ENCODE assay signal across 21 mouse cellular contexts in the genomic region with DNA sequence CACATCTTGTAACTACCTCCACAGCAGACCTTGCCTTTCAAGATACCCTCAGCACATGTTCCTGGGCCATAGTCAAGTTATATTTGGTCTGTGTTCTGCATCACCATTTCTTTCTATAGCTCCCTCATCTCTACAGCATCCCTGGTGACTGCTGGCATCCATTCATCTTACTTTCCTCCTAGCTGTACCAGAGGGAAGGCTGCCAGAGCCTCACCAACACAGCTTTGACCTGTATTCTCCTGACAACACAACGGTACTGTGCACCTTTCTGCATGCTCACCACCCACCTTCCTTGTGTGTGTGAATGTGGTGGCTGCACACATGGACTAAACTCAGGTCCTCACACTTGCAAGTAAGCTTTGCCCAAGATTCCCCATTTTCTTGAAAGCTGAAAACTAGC. TPM values are rescaled to one million over a fixed set of nuclear protein-coding genes. Genes with fewer than 3 reads are reported as not detected.
DNase-seq lines count a peak whose midpoint lies in the region; ATAC-seq and TF ChIP-seq lines count a peak whose summit lies in the region.
"Had no signal": no experiment of that assay in that cellular context is flagged by ENCODE, and none has a peak within 500 bp of the region (broad histone marks: within the 10 kb centered on the region; RNA-seq: fewer than 3 reads in every experiment).

No protein-coding gene starts in this region.

- intact Hi-C loops in left cerebral cortex, adult 2 months (cut with DNase I) = no loop called here
- intact Hi-C loops in left cerebral cortex, postnatal 36 days (cut with DNase I) = no loop called here

- no peak overlapping the region for H3K27ac ChIP-seq in left cerebral cortex, adult 2 months
- H3K27ac ChIP-seq in stomach, postnatal 0 days (replicated peaks) = no peak overlapping the region
- H3K27ac ChIP-seq: forebrain, embryonic 15.5 days; heart, embryonic 15.5 days; hindbrain, embryonic 15.5 days; intestine, embryonic 15.5 days had no signal

- H3K9ac ChIP-seq in stomach, postnatal 0 days (ENCODE audit: low read length) = no peak overlapping the region
- H3K9ac ChIP-seq: forebrain, embryonic 15.5 days; heart, embryonic 15.5 days; hindbrain, embryonic 15.5 days; intestine, embryonic 15.5 days had no signal

- H3K4me3 ChIP-seq in left cerebral cortex, adult 2 months = no peak overlapping the region
- H3K4me3 ChIP-seq in stomach, postnatal 0 days (ENCODE audit: low read depth, low read length) = no peak overlapping the region
- H3K4me3 ChIP-seq: forebrain, embryonic 15.5 days; heart, embryonic 15.5 days; hindbrain, embryonic 15.5 days; intestine, embryonic 15.5 days had no signal

- WGBS in stomach, postnatal 0 days = 96% methylated on average over 1 of the region's 1 CpGs

- DNase-seq in left cerebral cortex, adult 2 months (ENCODE audit: extremely low spot score in 1 of 2, low spot score in 2 of 2) = peak; percentile 10 to 25
- DNase-seq in left cerebral cortex, adult 8-10 months (ENCODE audit: low spot score in 2 of 2) = no peak
- peak; percentile 32 for DNase-seq in cerebellum, adult 11 months
- DNase-seq in cerebellum, adult 8-10 months = peak; percentile 56
- peak; percentile 54 to 63 for DNase-seq in left cerebral cortex, postnatal 36 days (ENCODE audit: low spot score in 2 of 2)
- DNase-seq in ovary, postnatal 36 days (ENCODE audit: low spot score) = no peak
- no peak for DNase-seq in stomach, postnatal 0 days (ENCODE audit: low spot score)
- DNase-seq: embryo, embryonic 11 days; heart, adult 18-20 months; heart, postnatal 4 days; kidney, adult 9 months; kidney, postnatal 25 days; liver; lung, adult 18-20 months; retina, postnatal 1 day; thymus, adult 18-20 months had no signal

- no peaks in the 10 kb centered on the region for H3K4me1 ChIP-seq in stomach, postnatal 0 days (replicated peaks; ENCODE audit: control insufficient read depth, insufficient read depth)
- H3K4me1 ChIP-seq: intestine, embryonic 15.5 days had no signal

- H3K4me2 ChIP-seq in stomach, postnatal 0 days (replicated peaks; ENCODE audit: low read depth) = no peak overlapping the region
- H3K4me2 ChIP-seq: forebrain, embryonic 15.5 days; heart, embryonic 15.5 days; hindbrain, embryonic 15.5 days; intestine, embryonic 15.5 days; midbrain, embryonic 11.5 days had no signal

- no peak for ATAC-seq in stomach, postnatal 0 days (ENCODE audit: low FRiP score, low TSS enrichment)
- ATAC-seq: forebrain, embryonic 15.5 days; intestine, embryonic 15.5 days had no signal

- no peaks in the 10 kb centered on the region for H3K36me3 ChIP-seq in stomach, postnatal 0 days (ENCODE audit: control insufficient read depth, insufficient read depth, low read length)
- H3K36me3 ChIP-seq: heart, embryonic 15.5 days had no signal

- no peaks in the 10 kb centered on the region for H3K27me3 ChIP-seq in stomach, postnatal 0 days (ENCODE audit: control insufficient read depth, insufficient read depth, low read length)
- H3K27me3 ChIP-seq: forebrain, embryonic 15.5 days; heart, embryonic 15.5 days; hindbrain, embryonic 15.5 days; intestine, embryonic 15.5 days had no signal

- no peaks in the 10 kb centered on the region for H3K9me3 ChIP-seq in stomach, postnatal 0 days (ENCODE audit: control insufficient read depth, low read length)
- H3K9me3 ChIP-seq: forebrain, embryonic 15.5 days; heart, embryonic 15.5 days; hindbrain, embryonic 15.5 days; intestine, embryonic 15.5 days had no signal

- TF ChIP-seq CTCF in left cerebral cortex, adult 2 months (IDR thresholded peaks at IDR 0.05) = no peak
- no peak for TF ChIP-seq CTCF in stomach, postnatal 0 days (IDR thresholded peaks at IDR 0.05; ENCODE audit: low read depth)

- TF ChIP-seq EP300 in stomach, postnatal 0 days (optimal IDR thresholded peaks at IDR 0.05) = no peak

RNA-seq across cellular contexts. Expression of a gene that starts 12.6 kb away (rescaled TPM):
- 100 to 1,000 TPM; 145 to 146 TPM for total RNA-seq in left cerebral cortex, adult 2 months (2021)
- 100 to 1,000 TPM; 146 to 154 (median 149) TPM for total RNA-seq in left cerebral cortex, adult 8-10 months (2022)
- total RNA-seq in left cerebral cortex, postnatal 36 days (2021) = 100 to 1,000 TPM; 137 to 144 TPM
- polyA plus RNA-seq in stomach, postnatal 0 days (2015; fragmentation: Nextera tagmentation; extraction: Ambion mirVana) = 61.4 and 65.4 TPM in 2 replicates

RNA-seq across cellular contexts. Expression of a gene that starts 45.5 kb away (rescaled TPM):
- 10 to 100 TPM; 31.2 to 31.6 TPM for total RNA-seq in left cerebral cortex, adult 2 months (2021)
- total RNA-seq in left cerebral cortex, adult 8-10 months (2022) = 10 to 100 TPM; 25.9 to 29.9 (median 28.5) TPM
- 10 to 100 TPM; 27.0 to 27.1 TPM for total RNA-seq in left cerebral cortex, postnatal 36 days (2021)
- polyA plus RNA-seq in stomach, postnatal 0 days (2015; fragmentation: Nextera tagmentation; extraction: Ambion mirVana) = 35.0 and 37.5 TPM in 2 replicates

Comparison
In these comparisons a context has a peak if more than half of its experiments do, and no peak if none do; other contexts are left out.
1. DNase-seq: peak in left cerebral cortex, adult 2 months (2 of 2), cerebellum, adult 11 months (single experiment), cerebellum, adult 8-10 months (single experiment) and left cerebral cortex, postnatal 36 days (2 of 2); none in left cerebral cortex, adult 8-10 months (0 of 2), ovary, postnatal 36 days (single experiment) and stomach, postnatal 0 days (single experiment).